Mouse (Mus musculus) G1E (cell line): ENCODE measurements around the gene Il4ra.

Source experiments
- CTCF ChIP-seq: IDR thresholded peaks from 2 replicates; pipeline ENCODE4 v1.5.1; 2012; ENCODE audit warnings: low read depth, low read length, inconsistent platforms, mixed read lengths
- GATA1 ChIP-seq: IDR thresholded peaks from 2 replicates; pipeline ENCODE4 v1.6.1; 2012; ENCODE audit warnings: borderline replicate concordance, low read length, inconsistent platforms, mixed read lengths
- TAL1 ChIP-seq: conservative IDR thresholded peaks from 2 replicates; pipeline ENCODE4 v1.6.1; 2012; ENCODE audit warnings: low read depth, low read length, inconsistent platforms, mixed read lengths

- TF ChIP-seq CTCF (no peak), GATA1 (no peak), TAL1 (no peak)
Measured at GRCm38 (mm10) chr7:125566420-125566819, 14.5 kb downstream of the Il4ra start.
